Mouse (Mus musculus) embryo, embryonic 9.5 days (tissue): ENCODE measurements around the gene Grk5.

ENCODE experiments used
- DNase-seq: peaks from one replicate; pipeline ENCODE4 v3.0.0-alpha.2; 2017; ENCODE audit errors: extremely low spot score

The Grk5 gene

GRCm38 (mm10) chr19:60973508-60973907, 84.0 kb downstream of the Grk5 start:
- no peak for DNase-seq

- no peak for DNase-seq
These were observed 90.0 kb downstream of the Grk5 start for GRCm38 (mm10) chr19:60979581-60979980.

GRCm38 (mm10) chr19:60981391-60981790, 91.8 kb downstream of the Grk5 start:
- no peak for DNase-seq

DNA sequence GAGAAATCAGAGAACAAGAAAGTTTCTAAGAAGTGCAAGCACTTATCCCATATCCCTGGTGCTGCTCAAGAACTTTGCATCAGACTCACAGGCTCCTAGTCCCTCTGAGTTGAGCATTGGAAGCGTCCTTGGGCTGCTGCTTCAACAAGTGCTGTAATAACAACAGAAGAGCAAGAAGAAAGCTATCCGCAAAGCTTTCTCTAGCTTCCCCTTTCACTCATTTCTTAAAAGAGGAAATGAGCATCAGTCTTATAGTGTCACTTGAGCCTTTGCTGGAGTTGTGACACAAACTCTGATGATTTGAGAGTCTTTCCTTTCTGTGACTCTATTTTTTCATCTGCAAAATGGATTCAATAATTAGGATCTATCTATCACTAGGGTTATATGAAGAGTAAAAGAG, 92.3 kb downstream of the Grk5 start:
- no peak for DNase-seq

- no peak for DNase-seq
These were observed 100.2 kb downstream of the Grk5 start for GRCm38 (mm10) chr19:60989766-60990165.

- no peak for DNase-seq
These were observed 104.7 kb downstream of the Grk5 start for GRCm38 (mm10) chr19:60994214-60994613.

DNA sequence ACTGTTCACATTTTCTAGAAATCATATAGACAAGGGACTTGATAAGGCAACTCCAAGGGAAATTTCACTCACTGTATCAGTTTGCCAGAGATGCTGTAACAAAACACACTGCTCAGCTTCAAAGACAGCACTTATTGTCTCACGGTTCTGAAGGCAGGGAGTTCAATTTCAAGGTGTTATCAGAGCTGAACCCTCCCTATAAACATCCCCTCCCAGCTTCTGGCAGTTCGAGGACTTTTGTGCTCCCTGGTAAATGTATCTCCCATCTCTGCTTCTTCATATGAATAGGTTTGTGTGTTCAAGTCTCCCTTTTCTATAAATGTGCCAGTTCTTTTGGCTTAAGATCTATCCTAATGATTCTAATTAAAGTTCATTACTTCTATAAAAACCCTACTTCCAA, 105.3 kb downstream of the Grk5 start:
- no peak for DNase-seq

DNA sequence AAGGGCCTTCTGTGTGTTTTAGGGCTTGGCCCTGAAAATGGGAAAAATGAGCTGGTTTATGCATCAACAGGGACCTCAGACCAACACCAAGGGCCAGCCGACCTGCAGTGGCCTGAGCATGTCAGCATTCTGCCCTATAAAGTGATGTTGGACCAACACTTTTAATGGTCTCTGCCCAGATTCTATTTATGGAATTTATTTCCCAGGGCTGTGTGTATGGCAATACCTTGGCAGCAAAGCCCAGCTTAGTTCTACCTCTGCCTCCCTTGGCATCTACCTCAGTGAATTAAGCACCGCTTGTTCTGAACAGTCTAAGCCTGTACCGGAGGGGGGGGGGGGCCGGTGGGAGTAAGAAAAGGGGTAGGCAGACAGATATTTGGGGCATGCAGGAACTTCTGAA, 108.2 kb downstream of the Grk5 start:
- no peak for DNase-seq

GRCm38 (mm10) chr19:60999652-61000051, 110.1 kb downstream of the Grk5 start:
- no peak for DNase-seq

DNA sequence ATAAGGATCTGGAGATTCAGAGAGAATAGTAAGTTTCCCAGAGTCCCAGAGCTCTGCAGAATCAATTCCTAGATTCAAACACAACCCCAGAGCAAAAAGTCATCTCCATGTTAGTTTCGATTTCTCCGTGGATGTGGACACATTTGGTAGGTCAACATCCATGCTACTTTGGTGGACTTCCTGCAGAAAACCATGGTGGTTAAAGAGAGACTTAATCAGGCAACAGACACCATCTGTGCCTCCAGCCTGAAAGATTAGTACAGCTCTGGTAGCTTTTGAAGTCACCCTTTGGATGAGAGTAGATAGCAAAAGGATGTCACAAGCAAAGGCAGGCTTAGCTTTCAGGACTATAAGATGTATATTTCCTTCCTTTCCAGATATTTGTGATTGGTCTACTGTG, 111.4 kb downstream of the Grk5 start:
- DNase-seq: no peak

DNA sequence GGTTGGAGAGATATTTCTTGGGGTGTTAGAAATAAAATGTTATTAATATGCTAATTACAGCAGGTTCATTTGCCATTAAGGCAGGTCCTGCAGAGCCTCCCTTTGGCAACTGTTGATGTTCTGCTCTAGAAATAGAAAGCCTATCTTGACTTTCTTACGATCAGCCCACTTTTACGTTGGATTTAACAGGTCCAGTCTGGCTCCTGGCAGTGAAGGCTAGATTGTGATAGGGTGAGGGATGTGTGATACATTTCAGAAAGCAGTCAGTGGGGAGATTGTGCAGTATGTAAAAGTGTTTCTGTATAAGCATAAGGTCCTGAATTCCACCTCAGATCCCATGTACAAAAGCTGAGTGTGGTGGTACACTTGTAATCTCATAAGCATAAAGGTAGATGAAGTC, 119.7 kb downstream of the Grk5 start:
- no peak for DNase-seq

DNA sequence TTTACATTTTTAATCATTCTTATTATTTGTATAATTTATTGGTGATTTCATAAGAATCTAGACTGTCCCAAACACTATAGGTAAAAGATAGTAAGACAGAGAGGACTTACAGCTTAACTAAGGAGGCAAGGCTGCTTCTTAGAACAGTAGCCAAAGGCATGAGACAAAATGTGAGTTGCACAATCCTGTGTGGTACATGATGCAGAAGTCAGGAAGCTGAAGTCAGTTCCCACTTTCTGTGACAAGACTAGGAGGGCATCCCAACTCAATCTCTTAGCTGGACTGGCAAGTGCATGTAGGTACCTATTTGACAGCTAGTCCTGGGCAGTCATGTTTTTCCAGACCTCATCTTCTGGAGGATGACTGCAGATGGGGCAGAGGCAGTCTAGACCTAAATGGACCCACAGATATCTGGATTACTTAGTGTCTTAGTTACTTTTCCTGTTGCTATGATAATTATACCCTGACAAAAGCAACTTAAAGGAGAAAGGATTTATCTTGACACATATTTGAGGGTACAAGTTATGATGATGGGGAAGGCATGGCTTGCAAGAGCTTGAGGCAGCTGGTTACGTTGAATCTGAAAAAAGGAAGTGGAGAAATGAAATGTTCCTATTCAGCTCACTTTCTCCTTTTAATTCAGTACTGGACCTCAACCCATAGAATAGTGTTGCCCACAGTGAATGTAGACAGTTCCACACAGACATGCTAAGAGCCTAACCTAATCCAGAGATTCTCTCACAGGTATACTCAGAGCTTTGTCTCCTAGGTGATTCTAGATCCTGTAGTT, 128.1 kb downstream of the Grk5 start:
- no peak for DNase-seq

DNA sequence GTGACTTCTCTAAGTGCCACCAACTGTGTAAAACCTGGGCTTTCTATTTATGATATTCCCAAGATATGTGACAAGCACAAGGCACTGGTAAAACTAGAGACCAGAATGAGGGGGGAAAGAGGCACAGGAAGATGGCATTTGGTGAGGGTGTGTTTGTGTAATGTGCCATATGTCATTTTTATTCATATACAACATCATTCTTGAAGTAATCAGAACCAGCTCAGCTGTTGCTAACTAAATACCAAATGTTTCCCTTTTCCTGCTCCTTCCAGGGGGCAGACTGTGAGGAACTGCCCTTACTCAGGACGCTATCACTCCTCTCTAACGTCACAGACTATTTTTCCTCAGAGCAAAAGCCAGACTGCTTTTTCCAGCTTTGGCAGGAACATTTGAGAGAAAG, 132.0 kb downstream of the Grk5 start:
- no peak for DNase-seq

- no peak for DNase-seq
These were observed 132.5 kb downstream of the Grk5 start for GRCm38 (mm10) chr19:61021939-61022566.

GRCm38 (mm10) chr19:61031570-61031969, 142.0 kb downstream of the Grk5 start:
- no peak for DNase-seq

DNA sequence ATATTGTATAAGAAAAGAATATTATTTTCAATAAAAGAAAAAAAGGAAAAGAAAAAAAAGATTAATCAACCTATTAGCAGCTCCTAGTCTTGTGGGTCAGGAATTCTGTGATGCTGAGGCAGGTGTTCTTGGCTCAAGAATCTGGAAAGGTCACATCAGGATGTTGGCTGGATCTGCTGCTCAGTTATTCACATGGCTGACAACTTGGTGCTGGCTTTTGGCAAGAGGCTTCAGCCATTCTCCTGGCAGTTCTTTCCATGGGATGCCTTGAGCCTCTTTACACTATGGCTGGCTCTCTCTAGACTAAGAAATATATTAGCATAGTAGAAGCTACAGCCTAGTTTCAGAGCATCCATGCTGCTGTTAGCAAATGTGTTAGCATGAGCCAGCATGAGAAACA, 149.6 kb downstream of the Grk5 start:
- no peak for DNase-seq

- DNase-seq: no peak
These were observed 159.1 kb downstream of the Grk5 start for GRCm38 (mm10) chr19:61048646-61049045.

- no peak for DNase-seq
These were observed 159.9 kb downstream of the Grk5 start for GRCm38 (mm10) chr19:61049413-61049812.

GRCm38 (mm10) chr19:61051151-61051550, 161.6 kb downstream of the Grk5 start:
- no peak for DNase-seq

DNA sequence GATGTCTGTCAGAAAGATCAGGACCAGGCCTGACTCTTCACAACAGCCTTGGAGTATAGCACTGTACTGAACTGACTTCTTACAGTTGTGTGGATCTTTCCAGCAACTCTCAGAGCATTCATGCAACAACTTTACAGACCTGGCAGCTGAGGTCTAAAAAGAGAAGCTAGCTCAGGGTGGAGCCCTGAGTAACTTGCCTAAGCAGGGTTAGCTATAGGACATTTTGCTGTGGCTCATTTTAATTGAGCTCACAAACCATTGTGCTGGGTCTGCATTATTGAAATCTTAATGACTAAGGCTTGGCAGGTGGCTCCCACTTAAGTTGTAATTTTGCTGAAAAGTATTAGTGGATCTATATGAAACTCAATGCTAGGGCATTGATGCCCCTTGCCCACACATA, 162.5 kb downstream of the Grk5 start:
- no peak for DNase-seq

- no peak for DNase-seq
These were observed 163.2 kb downstream of the Grk5 start for GRCm38 (mm10) chr19:61052786-61053185.

DNA sequence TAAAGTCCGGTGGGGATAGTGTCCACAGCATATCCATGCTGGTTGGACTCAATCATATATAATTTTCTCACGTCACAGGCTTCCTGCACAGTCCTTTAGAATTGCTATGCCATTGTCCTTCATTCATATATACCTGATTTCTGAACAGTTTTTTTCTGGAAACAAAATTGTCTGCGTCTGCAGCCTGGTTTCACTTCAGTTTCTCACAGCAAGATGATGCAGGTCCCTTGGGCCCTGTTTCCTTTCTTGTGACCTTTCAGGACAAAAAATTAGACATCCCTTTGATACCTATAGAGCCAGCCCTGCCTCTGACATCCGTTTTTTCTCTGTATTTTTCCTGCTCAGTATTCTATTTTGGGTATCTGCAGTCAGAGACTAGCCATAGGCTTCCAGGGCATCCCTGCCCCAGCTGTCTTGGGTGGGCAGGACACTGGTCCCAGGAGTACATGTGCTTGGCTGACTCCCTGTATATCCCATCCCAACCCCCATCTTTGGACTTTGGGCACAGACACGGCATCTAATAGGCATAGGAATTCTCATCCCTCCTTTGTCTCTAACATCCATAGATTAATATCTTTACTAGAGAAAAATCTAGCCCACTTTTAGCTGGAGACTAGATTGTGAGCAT, 167.3 kb downstream of the Grk5 start:
- no peak for DNase-seq

DNA sequence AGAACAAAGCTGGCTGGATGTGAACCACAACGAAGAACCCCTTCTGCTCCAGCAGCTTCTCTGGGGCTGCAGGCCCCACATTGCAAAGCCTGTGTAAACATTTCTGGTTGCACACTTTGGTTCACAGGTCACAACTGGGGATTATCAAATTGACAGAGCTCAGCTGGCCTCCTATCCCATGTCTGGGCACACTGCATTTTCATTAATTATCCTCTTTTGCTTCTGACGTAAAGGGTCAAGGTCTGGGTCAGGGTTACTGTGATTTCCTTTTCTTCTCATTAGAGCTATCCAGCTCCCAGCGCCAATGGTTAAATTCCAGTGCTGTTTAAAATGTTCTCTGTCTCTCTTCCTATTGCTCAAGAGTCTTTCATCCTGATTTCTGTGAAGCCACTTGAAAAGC, 168.0 kb downstream of the Grk5 start:
- DNase-seq: peak; percentile 30
